Mouse (Mus musculus) CH12.LX (cell line): ENCODE measurements at regions not wholly inside any gene's neighbourhood (a gene's known extent, or its start where the extent isn't known, plus 50 kb on each side); places are given as distances from the start of the nearest gene placed in this dataset.

Source experiments
- DNase-seq: peaks from one replicate; pipeline ENCODE4 v3.0.0-alpha.2; 2013; ENCODE audit errors: extremely low read depth
- H3K27ac ChIP-seq: 2 replicates; pipeline ENCODE4 v1.5.1; 2012; ENCODE audit warnings: low read depth, mild to moderate bottlenecking, control low read depth, moderate library complexity; ENCODE audit not compliant: insufficient read depth
- H3K27me3 ChIP-seq: replicated peaks from 2 replicates; pipeline ENCODE3; 2012; ENCODE audit warnings: inconsistent platforms
- H3K36me3 ChIP-seq, 2 experiments: replicated peaks in 1 of 2; 2 replicates each; pipeline versions ENCODE3 to v1.6.1; 2012; ENCODE audit warnings: inconsistent platforms in 1 of 2, low read length in 1 of 2, mild to moderate bottlenecking in 1 of 2, mixed read lengths in 1 of 2, moderate library complexity in 1 of 2; ENCODE audit not compliant: control insufficient read depth in 1 of 2, insufficient read depth in 1 of 2
- H3K4me1 ChIP-seq, 2 experiments: 2 replicates each; pipeline ENCODE4 v1.6.1; 2012; ENCODE audit warnings: inconsistent platforms in 1 of 2, moderate library complexity in 1 of 2; ENCODE audit not compliant: insufficient read depth in 2 of 2, control insufficient read depth in 1 of 2
- H3K4me2 ChIP-seq: 2 replicates; pipeline ENCODE4 v1.6.1; 2012; ENCODE audit warnings: low read depth, mild to moderate bottlenecking, control low read depth; ENCODE audit not compliant: poor library complexity, insufficient read depth, severe bottlenecking
- H3K4me3 ChIP-seq, 3 experiments: fragments of 150-350 bp in 1 of 3; sonication (generic) in 1 of 3; replicated peaks in 1 of 3; 2 replicates each; pipeline versions ENCODE3 to v1.5.1; 2011 to 2012; ENCODE audit warnings: low read depth in 2 of 3, low read length in 2 of 3, mild to moderate bottlenecking in 2 of 3, moderate library complexity in 2 of 3, control low read depth in 1 of 3, improper control_type of control experiment in 1 of 3, inconsistent platforms in 1 of 3, mixed read lengths in 1 of 3; ENCODE audit not compliant: poor library complexity in 1 of 3
- H3K79me2 ChIP-seq: replicated peaks from 2 replicates; pipeline ENCODE4 v1.6.1; 2012; ENCODE audit warnings: mild to moderate bottlenecking, moderate library complexity; ENCODE audit not compliant: control insufficient read depth, poor library complexity, insufficient read depth, severe bottlenecking; ENCODE audit errors: extremely low read depth
- H3K9ac ChIP-seq: 2 replicates; pipeline ENCODE4 v1.6.1; 2012; ENCODE audit warnings: low read depth, mild to moderate bottlenecking, control low read depth, moderate library complexity; ENCODE audit not compliant: insufficient read depth
- H3K9me3 ChIP-seq: replicated peaks from 2 replicates; pipeline ENCODE3; 2012; ENCODE audit warnings: low read length, inconsistent platforms, mixed read lengths
- CHD2 ChIP-seq: IDR thresholded peaks from 2 replicates; pipeline ENCODE4 v1.6.1; 2011; ENCODE audit warnings: low read length, improper control_type of control experiment
- CTCF ChIP-seq, 2 experiments: IDR thresholded peaks in 1 of 2; conservative IDR thresholded peaks in 1 of 2; 2 replicates each; pipeline ENCODE4 v1.5.1; 2011 to 2012; ENCODE audit warnings: low read depth in 2 of 2, low read length in 2 of 2, improper control_type of control experiment in 1 of 2, inconsistent platforms in 1 of 2, mild to moderate bottlenecking in 1 of 2, moderate library complexity in 1 of 2
- ELF1 ChIP-seq: IDR thresholded peaks from 2 replicates; pipeline ENCODE4 v1.6.1; 2014; ENCODE audit warnings: low read depth, mild to moderate bottlenecking, inconsistent platforms, low read length, improper control_type of control experiment
- HCFC1 ChIP-seq: IDR thresholded peaks from 2 replicates; pipeline ENCODE4 v1.6.1; 2012; ENCODE audit warnings: low read depth, mild to moderate bottlenecking, inconsistent platforms, low read length, improper control_type of control experiment
- JUN ChIP-seq: IDR thresholded peaks from 2 replicates; pipeline ENCODE4 v1.6.1; 2011; ENCODE audit warnings: low read depth, mild to moderate bottlenecking, low read length, improper control_type of control experiment, moderate library complexity; ENCODE audit not compliant: insufficient read depth
- JUND ChIP-seq: conservative IDR thresholded peaks from 2 replicates; pipeline ENCODE4 v1.6.1; 2011; ENCODE audit warnings: low read depth, low read length, improper control_type of control experiment
- KAT2A ChIP-seq: IDR thresholded peaks from 2 replicates; pipeline ENCODE4 v1.6.1; 2012; ENCODE audit warnings: low read length, improper control_type of control experiment, inconsistent platforms; ENCODE audit not compliant: insufficient replicate concordance
- MEF2A ChIP-seq: IDR thresholded peaks from 2 replicates; pipeline ENCODE4 v1.6.1; 2014; ENCODE audit warnings: low read depth, mild to moderate bottlenecking, inconsistent platforms, low read length, improper control_type of control experiment, borderline replicate concordance
- MXI1 ChIP-seq: IDR thresholded peaks from 2 replicates; pipeline ENCODE4 v1.6.1; 2011; ENCODE audit warnings: mild to moderate bottlenecking, low read depth, low read length, improper control_type of control experiment
- MYC ChIP-seq: IDR thresholded peaks from 2 replicates; pipeline ENCODE4 v1.6.1; 2011; ENCODE audit warnings: low read depth, mild to moderate bottlenecking, improper control_type of control experiment, low read length
- NELFE ChIP-seq: IDR thresholded peaks from 2 replicates; pipeline ENCODE4 v1.6.1; 2011; ENCODE audit warnings: low read depth, low read length, improper control_type of control experiment
- NRF1 ChIP-seq: IDR thresholded peaks from 2 replicates; pipeline ENCODE4 v1.6.1; 2014; ENCODE audit warnings: low read depth, mild to moderate bottlenecking, inconsistent platforms, low read length, improper control_type of control experiment, moderate library complexity
- POLR2A ChIP-seq: IDR thresholded peaks from 2 replicates; pipeline ENCODE4 v1.6.1; 2011; ENCODE audit warnings: low read depth, mild to moderate bottlenecking, improper control_type of control experiment, low read length
- POLR2AphosphoS2 ChIP-seq: IDR thresholded peaks from 2 replicates; pipeline ENCODE4 v1.6.1; 2011; ENCODE audit warnings: low read depth, low read length, improper control_type of control experiment
- RCOR1 ChIP-seq: conservative IDR thresholded peaks from 2 replicates; pipeline ENCODE4 v1.6.1; 2012; ENCODE audit warnings: low read depth, mild to moderate bottlenecking, inconsistent platforms, low read length, improper control_type of control experiment
- SIN3A ChIP-seq: IDR thresholded peaks from 2 replicates; pipeline ENCODE4 v1.6.1; 2012; ENCODE audit warnings: low read length, improper control_type of control experiment, inconsistent platforms
- SMC3 ChIP-seq: IDR thresholded peaks from 2 replicates; pipeline ENCODE4 v1.6.1; 2011; ENCODE audit warnings: low read depth, low read length, improper control_type of control experiment
- TCF12 ChIP-seq: IDR thresholded peaks from 2 replicates; pipeline ENCODE4 v1.6.1; 2014; ENCODE audit warnings: low read depth, mild to moderate bottlenecking, inconsistent platforms, low read length, improper control_type of control experiment
- UBTF ChIP-seq: IDR thresholded peaks from 2 replicates; pipeline ENCODE4 v1.6.1; 2012; ENCODE audit warnings: low read depth, mild to moderate bottlenecking, inconsistent platforms, low read length, improper control_type of control experiment, moderate library complexity
- ZC3H11A ChIP-seq: IDR thresholded peaks from 2 replicates; pipeline ENCODE4 v1.6.1; 2012; ENCODE audit warnings: low read depth, mild to moderate bottlenecking, inconsistent platforms, low read length, improper control_type of control experiment
- ZKSCAN1 ChIP-seq: IDR thresholded peaks from 2 replicates; pipeline ENCODE4 v1.6.1; 2012; ENCODE audit warnings: low read depth, inconsistent platforms, low read length, improper control_type of control experiment, borderline replicate concordance
- ZNF384 ChIP-seq: IDR thresholded peaks from 2 replicates; pipeline ENCODE4 v1.6.1; 2012; ENCODE audit warnings: low read depth, low read length, improper control_type of control experiment, inconsistent platforms
- dilution Hi-C: fragments of 300-500 bp; cut with MboI; formaldehyde crosslinking; loops from 2 replicates; pipeline ENCODE4 v1.14.3; 2020; ENCODE audit warnings: low sequenced_read_pairs; ENCODE audit not compliant: extremely low pct_unique_long_range_greater_than_20kb, extremely low pct_ligation_motif_present
- in situ Hi-C: fragments of 300-500 bp; cut with MboI; formaldehyde crosslinking; loops from 3 replicates; pipeline ENCODE4 v1.14.3; 2019; ENCODE audit warnings: low sequenced_read_pairs, low pct_ligation_motif_present, low pct_unique_long_range_greater_than_20kb, mixed read lengths

- peak; percentile 60; the same call in 1 of the 2 replicates for TF ChIP-seq MYC
- no peak for TF ChIP-seq MXI1
- TF ChIP-seq SIN3A = no peak
- TF ChIP-seq POLR2A = no peak
- no peak for TF ChIP-seq TCF12
- TF ChIP-seq SMC3 = peak; percentile 98
- TF ChIP-seq HCFC1 = no peak
- TF ChIP-seq, all 38 proteins: peak for 6
Measured at GRCm38 (mm10) chr13:41709475-41710227, 103.9 kb downstream of the Tmem170b start (continued).

- TF ChIP-seq ZNF384 (no peak), HCFC1 (no peak), ZC3H11A (no peak), JUND (no peak), NRF1 (no peak), ELF1 (no peak), KAT2A (no peak), ZKSCAN1 (no peak), CTCF (conservative IDR thresholded peaks at IDR 0.05 in 1 of 2, IDR thresholded peaks at IDR 0.05 in 1 of 2; ENCODE audit: low read depth in 2 of 2, low read length in 2 of 2) (no peak), CHD2 (no peak), SIN3A (no peak), NELFE (no peak), UBTF (no peak), POLR2A (no peak), JUN (no peak), MYC (no peak), MEF2A (no peak), POLR2AphosphoS2 (no peak), MXI1 (no peak), RCOR1 (no peak)
- H3K4me3 ChIP-seq = no peak overlapping the region
- no peak for DNase-seq
- no peaks in the 10 kb centered on the region for H3K79me2 ChIP-seq
- no peaks in the 10 kb centered on the region for H3K27me3 ChIP-seq
- no peak overlapping the region for H3K27ac ChIP-seq
- H3K36me3 ChIP-seq = no peaks in the 10 kb centered on the region
- H3K9me3 ChIP-seq = no peaks in the 10 kb centered on the region
- dilution Hi-C loops (no loop called here), in situ Hi-C loops (loop anchor here (25.0 kb wide), 1 partner anchor 325 kb away; no protein-coding TSS in a partner anchor)
- peaks cover 0 to 12% of the 10 kb centered on the region in 2 experiments; a peak in 2 of 4 replicates for H3K4me1 ChIP-seq
- H3K4me2 ChIP-seq = no peak overlapping the region
- no peak overlapping the region for H3K9ac ChIP-seq
Measured at GRCm38 (mm10) chr13:41712616-41713015, 106.9 kb downstream of the Tmem170b start.
